Mouse (Mus musculus) thymus, adult 2 months (tissue): ENCODE measurements around the gene Tubg2.

ENCODE experiments used
- CTCF ChIP-seq: fragments of 200-500 bp; IDR thresholded peaks from 2 replicates; pipeline ENCODE4 v1.5.1; 2012; ENCODE audit warnings: mild to moderate bottlenecking, control low read depth, low read length, moderate library complexity, borderline replicate concordance; ENCODE audit not compliant: control insufficient read depth, poor library complexity, insufficient read depth; ENCODE audit errors: extremely low read depth
- POLR2A ChIP-seq: fragments of 200-500 bp; IDR thresholded peaks from 2 replicates; pipeline ENCODE4 v1.6.1; 2012; ENCODE audit warnings: mild to moderate bottlenecking, low read length, control low read depth, moderate library complexity; ENCODE audit not compliant: control insufficient read depth, poor library complexity, insufficient read depth; ENCODE audit errors: extremely low read depth

DNA sequence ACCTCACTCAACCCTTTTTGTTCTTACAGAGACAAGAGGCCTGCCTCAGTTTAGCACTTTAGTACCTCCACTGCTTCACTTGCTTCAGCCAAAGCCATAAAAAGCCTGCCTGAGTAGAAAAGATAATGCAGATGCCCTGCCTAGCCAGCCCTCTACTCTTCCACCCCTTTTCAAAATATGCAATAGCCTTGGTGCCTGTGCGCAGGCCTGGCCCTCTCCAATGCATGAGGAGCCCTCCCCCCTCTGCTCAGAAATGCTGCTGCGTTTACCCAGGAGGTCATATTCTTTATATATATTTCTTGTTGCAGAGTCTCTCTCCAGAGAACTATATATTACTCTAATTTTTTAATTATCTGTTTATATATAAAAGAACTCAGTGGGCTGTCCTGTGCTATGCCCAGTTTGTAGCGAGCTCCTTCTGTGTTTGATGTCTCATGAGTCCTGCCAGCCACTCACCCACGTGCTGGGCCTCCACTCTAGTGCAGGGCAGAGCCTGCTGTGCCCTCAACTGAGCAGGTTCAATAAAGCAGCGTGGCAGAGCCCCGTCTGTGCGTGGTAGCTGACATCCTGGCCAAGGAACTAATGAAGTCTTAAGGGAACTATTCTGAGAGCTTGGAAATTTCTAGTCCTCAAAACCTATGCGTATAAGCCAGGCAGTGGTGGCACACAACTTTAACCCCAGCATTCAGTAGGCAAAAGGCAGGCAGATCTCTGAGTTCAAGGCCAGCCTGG is 34.6 kb downstream of the Tubg2 start:
- TF ChIP-seq CTCF (no peak), POLR2A (no peak)
